Mouse (Mus musculus): ENCODE results near the gene Vipr2. TPM values are rescaled to one million over a fixed set of nuclear protein-coding genes. Genes with fewer than 3 reads are reported as not detected.
A peak's percentile ranks its signal among the peaks of the same experiment; 100 is the strongest.

Vipr2 gene
- 0.71 and 1.2 TPM in 2 replicates for polyA plus RNA-seq (2015; fragmentation: Nextera tagmentation; extraction: Ambion mirVana)

- 5% methylated on average over 33 of the region's 33 CpGs for WGBS
- H3K27ac ChIP-seq (replicated peaks): no peak within 1 kb of the TSS
- ATAC-seq (ENCODE audit: extremely low read depth, insufficient number of reproducible peaks, low FRiP score, low TSS enrichment): peak; percentile 49
- no peaks in the 10 kb centered on the region for H3K9me3 ChIP-seq
- H3K9ac ChIP-seq: peak within 1 kb of the TSS; percentile 78
- peaks cover 10% of the 10 kb centered on the region for H3K4me1 ChIP-seq
- peak within 1 kb of the TSS; percentile 96 for H3K4me2 ChIP-seq
- H3K4me3 ChIP-seq: peak within 1 kb of the TSS; percentile 65
- peaks cover 66% of the 10 kb centered on the region for H3K27me3 ChIP-seq (replicated peaks)
- H3K36me3 ChIP-seq: no peaks in the 10 kb centered on the region
Measured at GRCm38 (mm10) chr12:116077074-116077854, at the start of gene Vipr2. Vipr2 (plus strand) TSS chr12:116077726.

GRCm38 (mm10) chr12:116028095-116028494 lies 49.4 kb upstream of the Vipr2 start:
- no peaks in the 10 kb centered on the region for H3K27me3 ChIP-seq (replicated peaks)
- no peak overlapping the region for H3K4me2 ChIP-seq
- H3K36me3 ChIP-seq: no peaks in the 10 kb centered on the region
- ATAC-seq (ENCODE audit: extremely low read depth, insufficient number of reproducible peaks, low FRiP score, low TSS enrichment): no peak
- H3K4me3 ChIP-seq: no peak overlapping the region
- peaks cover 3% of the 10 kb centered on the region; the same call in 1 of the 2 replicates for H3K9me3 ChIP-seq
- no peak overlapping the region for H3K9ac ChIP-seq
- H3K27ac ChIP-seq (replicated peaks): no peak overlapping the region
- WGBS: 43% methylated on average over 2 of the region's 2 CpGs
- H3K4me1 ChIP-seq: no peaks in the 10 kb centered on the region

- Histone ChIP-seq H3K27ac (replicated peaks) (no peak overlapping the region), H3K4me2 (no peak overlapping the region), H3K4me3 (no peak overlapping the region), H3K9ac (no peak overlapping the region), H3K36me3 (no peaks in the 10 kb centered on the region), H3K27me3 (replicated peaks) (no peaks in the 10 kb centered on the region), H3K4me1 (no peaks in the 10 kb centered on the region), H3K9me3 (peaks cover 3% of the 10 kb centered on the region; the same call in 1 of the 2 replicates)
- ATAC-seq (ENCODE audit: extremely low read depth, insufficient number of reproducible peaks, low FRiP score, low TSS enrichment): no peak
- WGBS: 55% methylated on average over 5 of the region's 5 CpGs
Measured at GRCm38 (mm10) chr12:116035346-116035745, 42.2 kb upstream of the Vipr2 start.

GRCm38 (mm10) chr12:116044785-116045184 lies 32.7 kb upstream of the Vipr2 start:
- no peaks in the 10 kb centered on the region for H3K27me3 ChIP-seq (replicated peaks)
- H3K9me3 ChIP-seq: no peaks in the 10 kb centered on the region
- no peak overlapping the region for H3K4me3 ChIP-seq
- ATAC-seq (ENCODE audit: extremely low read depth, insufficient number of reproducible peaks, low FRiP score, low TSS enrichment): no peak
- 60% methylated on average over 5 of the region's 5 CpGs for WGBS
- H3K9ac ChIP-seq: no peak overlapping the region
- H3K4me1 ChIP-seq: peaks cover 17% of the 10 kb centered on the region
- H3K27ac ChIP-seq (replicated peaks): no peak overlapping the region
- H3K4me2 ChIP-seq: no peak overlapping the region
- H3K36me3 ChIP-seq: no peaks in the 10 kb centered on the region

DNA sequence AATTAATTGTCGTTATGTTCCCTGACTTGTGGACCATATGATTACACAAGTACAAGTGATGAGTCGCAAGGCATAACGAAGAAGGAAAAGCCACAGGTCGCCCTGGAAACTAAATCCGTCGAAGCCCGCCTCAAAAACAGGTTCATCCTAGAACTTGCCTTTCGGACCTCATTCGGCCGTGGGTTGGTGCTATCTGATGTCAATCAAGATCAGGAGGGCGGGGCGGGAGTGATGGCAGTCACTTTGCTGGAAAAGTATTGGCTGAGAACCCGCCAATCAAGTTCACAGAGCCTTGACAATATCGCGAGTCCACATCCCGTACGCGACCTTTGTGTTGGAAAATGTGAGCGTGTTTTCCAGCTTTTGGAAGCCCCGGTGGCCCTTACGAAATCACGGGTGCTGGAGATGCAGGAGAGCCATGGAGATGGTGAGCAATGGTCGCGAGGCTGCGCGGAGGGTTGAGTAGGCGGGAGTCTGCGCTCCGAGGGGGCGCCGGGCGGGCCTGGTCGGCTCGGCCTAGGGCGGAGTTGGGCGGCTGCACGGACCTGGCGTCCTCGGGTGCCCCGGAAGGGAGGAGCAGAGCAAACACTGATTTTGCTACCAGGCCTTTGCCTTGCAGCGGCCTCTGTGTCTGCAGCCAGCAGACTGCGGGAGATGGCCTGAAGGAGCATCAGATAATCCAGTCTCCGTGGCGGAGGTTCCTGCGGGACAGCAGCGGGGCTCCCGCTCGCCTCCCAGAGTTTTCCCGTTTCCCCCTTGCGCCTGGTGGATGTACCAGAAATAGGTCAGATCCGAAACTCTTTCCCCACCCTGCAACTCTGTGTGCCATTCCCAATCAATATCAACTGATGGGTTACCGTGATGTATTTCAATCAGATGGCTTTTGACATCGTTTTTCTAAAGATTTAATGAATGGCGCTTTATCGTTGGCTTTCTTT lies 29.8 kb upstream of the Vipr2 start, which contains the start of gene Zfp386:
Zfp386 (plus strand) TSS at position 285 of the 938 bp plus-strand sequence.
- no peaks in the 10 kb centered on the region for H3K9me3 ChIP-seq
- ATAC-seq (ENCODE audit: extremely low read depth, insufficient number of reproducible peaks, low FRiP score, low TSS enrichment): peak; percentile 97
- H3K4me2 ChIP-seq: peak within 1 kb of the TSS; percentile 74
- peak within 1 kb of the TSS; percentile 95 for H3K27ac ChIP-seq (replicated peaks)
- peaks cover 18% of the 10 kb centered on the region; the same call in 1 of the 2 replicates for H3K36me3 ChIP-seq
- peak within 1 kb of the TSS; percentile 79 for H3K4me3 ChIP-seq
- H3K4me1 ChIP-seq: peaks cover 17% of the 10 kb centered on the region
- WGBS: 2% methylated on average over 55 of the region's 55 CpGs
- H3K27me3 ChIP-seq (replicated peaks): no peaks in the 10 kb centered on the region
- peak within 1 kb of the TSS; percentile 93 for H3K9ac ChIP-seq

GRCm38 (mm10) chr12:116048766-116049165 lies 28.8 kb upstream of the Vipr2 start:
- no peaks in the 10 kb centered on the region for H3K9me3 ChIP-seq
- H3K36me3 ChIP-seq: peaks cover 20% of the 10 kb centered on the region; the same call in 1 of the 2 replicates
- no peak for ATAC-seq (ENCODE audit: extremely low read depth, insufficient number of reproducible peaks, low FRiP score, low TSS enrichment)
- peak overlapping the region; percentile 93 for H3K9ac ChIP-seq
- no peaks in the 10 kb centered on the region for H3K27me3 ChIP-seq (replicated peaks)
- peak overlapping the region; percentile 74 for H3K4me2 ChIP-seq
- H3K4me1 ChIP-seq: peaks cover 17% of the 10 kb centered on the region
- H3K27ac ChIP-seq (replicated peaks): no peak overlapping the region
- H3K4me3 ChIP-seq: peak overlapping the region; percentile 79
- WGBS: 56% methylated on average over 7 of the region's 7 CpGs

DNA sequence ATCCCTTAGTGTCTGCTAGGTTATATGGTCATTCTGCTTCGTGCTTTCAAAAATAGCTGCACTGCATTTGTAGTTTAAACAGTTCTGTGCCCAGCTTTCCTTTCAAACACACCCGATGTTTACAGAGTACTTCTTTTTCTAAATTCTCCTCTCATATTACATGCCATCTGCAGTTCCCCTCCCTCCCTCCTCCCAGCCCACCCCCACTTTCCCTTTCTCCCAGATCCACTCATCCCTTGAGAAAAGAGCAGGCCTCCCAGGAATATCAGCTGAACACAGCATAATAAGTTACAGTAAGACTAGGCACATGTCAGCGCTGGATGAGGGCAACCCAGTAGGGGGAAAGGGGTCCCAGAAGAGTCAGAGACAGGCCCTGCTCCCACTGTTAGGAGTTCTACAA lies 28.3 kb upstream of the Vipr2 start:
- peak overlapping the region; percentile 93; the same call in 1 of the 2 replicates for H3K9ac ChIP-seq
- H3K36me3 ChIP-seq: peaks cover 23% of the 10 kb centered on the region
- H3K4me1 ChIP-seq: peaks cover 17% of the 10 kb centered on the region
- no peak overlapping the region for H3K4me3 ChIP-seq
- H3K9me3 ChIP-seq: no peaks in the 10 kb centered on the region
- WGBS: 82% methylated on average over 3 of the region's 3 CpGs
- no peak overlapping the region for H3K27ac ChIP-seq (replicated peaks)
- ATAC-seq (ENCODE audit: extremely low read depth, insufficient number of reproducible peaks, low FRiP score, low TSS enrichment): no peak
- H3K4me2 ChIP-seq: peak overlapping the region; percentile 74
- H3K27me3 ChIP-seq (replicated peaks): no peaks in the 10 kb centered on the region

- no peak for ATAC-seq (ENCODE audit: extremely low read depth, insufficient number of reproducible peaks, low FRiP score, low TSS enrichment)
- Histone ChIP-seq H3K4me1 (peaks cover 17% of the 10 kb centered on the region), H3K9me3 (no peaks in the 10 kb centered on the region), H3K27me3 (replicated peaks) (no peaks in the 10 kb centered on the region), H3K4me3 (no peak overlapping the region), H3K4me2 (no peak overlapping the region), H3K9ac (no peak overlapping the region), H3K36me3 (peaks cover 28% of the 10 kb centered on the region), H3K27ac (replicated peaks) (no peak overlapping the region)
- 81% methylated on average over 6 of the region's 6 CpGs for WGBS
Measured at GRCm38 (mm10) chr12:116049701-116050100, 27.8 kb upstream of the Vipr2 start.

- ATAC-seq (ENCODE audit: extremely low read depth, insufficient number of reproducible peaks, low FRiP score, low TSS enrichment): no peak
- Histone ChIP-seq H3K9ac (no peak overlapping the region), H3K27ac (replicated peaks) (no peak overlapping the region), H3K9me3 (peaks cover 12% of the 10 kb centered on the region), H3K4me2 (no peak overlapping the region), H3K4me1 (peaks cover 3% of the 10 kb centered on the region), H3K4me3 (no peak overlapping the region), H3K27me3 (replicated peaks) (no peaks in the 10 kb centered on the region), H3K36me3 (peaks cover 68% of the 10 kb centered on the region)
- 85% methylated on average over 8 of the region's 8 CpGs for WGBS
Measured at GRCm38 (mm10) chr12:116054342-116054741, 23.2 kb upstream of the Vipr2 start.

DNA sequence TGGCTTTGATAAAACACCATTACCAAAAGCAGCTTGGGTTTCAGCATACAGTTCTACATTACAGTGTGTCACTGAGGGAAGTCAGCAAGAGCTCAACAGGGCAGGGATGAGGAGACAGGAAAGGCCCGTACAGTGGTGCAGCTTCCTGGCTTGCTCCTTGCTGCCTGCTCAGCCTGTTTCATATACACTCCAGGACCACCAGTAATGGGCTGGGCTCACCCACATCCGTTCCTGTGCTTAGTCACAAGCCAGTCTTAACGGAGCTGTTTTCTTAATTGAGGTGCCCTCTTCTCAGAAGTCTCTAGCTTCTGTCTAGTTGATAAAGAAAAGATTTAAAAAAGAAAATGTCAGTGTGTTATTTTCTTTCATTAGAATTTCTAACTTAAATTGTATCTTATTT lies 21.4 kb upstream of the Vipr2 start:
- no peak for ATAC-seq (ENCODE audit: extremely low read depth, insufficient number of reproducible peaks, low FRiP score, low TSS enrichment)
- 84% methylated on average over 3 of the region's 3 CpGs for WGBS
- Histone ChIP-seq H3K9ac (no peak overlapping the region), H3K4me2 (no peak overlapping the region), H3K9me3 (peaks cover 29% of the 10 kb centered on the region), H3K4me1 (no peaks in the 10 kb centered on the region), H3K36me3 (peaks cover 73% of the 10 kb centered on the region), H3K27me3 (replicated peaks) (no peaks in the 10 kb centered on the region), H3K27ac (replicated peaks) (no peak overlapping the region), H3K4me3 (no peak overlapping the region)

GRCm38 (mm10) chr12:116061561-116062193 lies 15.8 kb upstream of the Vipr2 start:
- Histone ChIP-seq H3K4me1 (no peaks in the 10 kb centered on the region), H3K27ac (replicated peaks) (no peak overlapping the region), H3K9me3 (peaks cover 49% of the 10 kb centered on the region), H3K4me2 (no peak overlapping the region), H3K4me3 (no peak overlapping the region), H3K27me3 (replicated peaks) (no peaks in the 10 kb centered on the region), H3K36me3 (peaks cover 50% of the 10 kb centered on the region), H3K9ac (no peak overlapping the region)
- ATAC-seq (ENCODE audit: extremely low read depth, insufficient number of reproducible peaks, low FRiP score, low TSS enrichment): no peak
- 82% methylated on average over 5 of the region's 5 CpGs for WGBS

All from heart, embryonic 13.5 days (tissue).